Mouse (Mus musculus) monocyte, adult 59 days (primary cell): ENCODE measurements around the gene Reep1. TPM values are rescaled to one million over a fixed set of nuclear protein-coding genes. Genes with fewer than 3 reads are reported as not detected.

Source experiments
- total RNA-seq, 2 experiments: library from RNA; stranded (reverse); gene quantifications; one replicate each; pipeline ENCODE4 v1.2.4; 2023

Gene Reep1
- total RNA-seq = not detected

GRCm38 (mm10) chr6:71707511-71708501 is at the start of gene Reep1:
Gene Reep1 (plus strand): TSS chr6:71707561.

GRCm38 (mm10) chr6:71826869-71827268 is 119.5 kb downstream of the Reep1 start, which contains the start of gene Mrpl35:
Gene Mrpl35 (minus strand): TSS chr6:71826969.

GRCm38 (mm10) chr6:71830690-71831580 is 123.6 kb downstream of the Reep1 start, which contains the start of gene Immt:
Gene Immt (plus strand): TSS chr6:71831331.

Other genes with a start within 250 kb of the Reep1 start
- 10 to 100 TPM; 26.0 to 31.8 TPM for gene Rnf103, start 213.7 kb upstream of the Reep1 start, total RNA-seq
- gene Chmp3, start 163.8 kb upstream of the Reep1 start, total RNA-seq = 10 to 100 TPM; 68.4 to 80.2 TPM
- gene Kdm3a, start 74.6 kb upstream of the Reep1 start, total RNA-seq = 10 to 100 TPM; 72.9 to 74.6 TPM
- gene Mrpl35, start 119.4 kb downstream of the Reep1 start, total RNA-seq = 10 to 100 TPM; 16.0 to 16.5 TPM
- gene Immt, start 123.8 kb downstream of the Reep1 start, total RNA-seq = 10 to 100 TPM; 80.7 to 85.8 TPM
- 10 to 100 TPM; 40.9 to 42.3 TPM for gene Ptcd3, start 201.2 kb downstream of the Reep1 start, total RNA-seq
- gene Polr1a, start 201.5 kb downstream of the Reep1 start, total RNA-seq = 10 to 100 TPM; 27.9 to 47.7 TPM